Mouse (Mus musculus) liver, adult 2 months (tissue): ENCODE results near the gene C1ql3. TPM values are rescaled to one million over a fixed set of nuclear protein-coding genes. Genes with fewer than 3 reads are reported as not detected.

Experiments used
- DNase-seq: peaks from one replicate; pipeline ENCODE4 v3.0.0-alpha.2; 2011; ENCODE audit warnings: low read depth, low spot score; ENCODE audit errors: extremely low read depth
- H3K27ac ChIP-seq: fragments of 200-500 bp; replicated peaks from 2 replicates; pipeline ENCODE4 v1.5.1; 2012; ENCODE audit warnings: low read depth, mild to moderate bottlenecking, control low read depth, inconsistent platforms, low read length; ENCODE audit not compliant: insufficient read depth
- H3K27me3 ChIP-seq: fragments of 200-500 bp; 2 replicates; pipeline ENCODE4 v1.6.1; 2012; ENCODE audit warnings: mild to moderate bottlenecking, moderate library complexity, low read length, inconsistent platforms; ENCODE audit not compliant: control insufficient read depth, insufficient read depth
- H3K36me3 ChIP-seq: fragments of 200-500 bp; 2 replicates; pipeline ENCODE4 v1.6.1; 2012; ENCODE audit warnings: low read length, inconsistent platforms; ENCODE audit not compliant: control insufficient read depth, insufficient read depth
- H3K4me1 ChIP-seq: fragments of 200-500 bp; 2 replicates; pipeline ENCODE4 v1.6.1; 2011; ENCODE audit warnings: low read length; ENCODE audit not compliant: control insufficient read depth, insufficient read depth
- H3K4me3 ChIP-seq: fragments of 200-500 bp; 2 replicates; pipeline ENCODE4 v1.5.1; 2011; ENCODE audit warnings: low read depth, mild to moderate bottlenecking, control low read depth, low read length, moderate library complexity; ENCODE audit not compliant: insufficient read depth
- H3K79me2 ChIP-seq: fragments of 200-500 bp; 2 replicates; pipeline ENCODE4 v1.6.1; 2012; ENCODE audit warnings: inconsistent platforms, mild to moderate bottlenecking, low read length, moderate library complexity; ENCODE audit not compliant: control insufficient read depth, insufficient read depth
- H3K9ac ChIP-seq: fragments of 200-500 bp; 2 replicates; pipeline ENCODE4 v1.6.1; 2012; ENCODE audit warnings: low read depth, mild to moderate bottlenecking, control low read depth, inconsistent platforms, low read length
- CTCF ChIP-seq: fragments of 200-500 bp; IDR thresholded peaks from 2 replicates; pipeline ENCODE4 v1.5.1; 2011; ENCODE audit warnings: low read depth, low read length, control low read depth
- POLR2A ChIP-seq: fragments of 200-500 bp; IDR thresholded peaks from 2 replicates; pipeline ENCODE4 v1.6.1; 2011; ENCODE audit warnings: low read length, control low read depth; ENCODE audit not compliant: insufficient read depth; ENCODE audit errors: extremely low read depth
- WGBS: fragments of 180-500 bp; shearing (Covaris S2); methylation state at CpG from one replicate; pipeline ENCODE4 v1.1.7; 2018; 5-methylcytosine and 5-hydroxymethylcytosine counted together
- polyA plus RNA-seq: library from polyadenylated mRNA; depleted of rRNA; stranded (reverse); fragments of >200 nt; gene quantifications from 2 replicates; pipeline ENCODE4 v1.2.3, GENCODE M21; 2012; rRNA removed
- total RNA-seq: library from RNA; depleted of rRNA; stranded (reverse); fragments of >200 nt; gene quantifications from 2 replicates; pipeline ENCODE4 v1.2.3, GENCODE M21; 2014; rRNA removed

C1ql3 gene
- total RNA-seq (0.09 TPM in 1 of 2 replicates, not detected in the other), polyA plus RNA-seq (0.05 TPM in 1 of 2 replicates, not detected in the other)

DNA sequence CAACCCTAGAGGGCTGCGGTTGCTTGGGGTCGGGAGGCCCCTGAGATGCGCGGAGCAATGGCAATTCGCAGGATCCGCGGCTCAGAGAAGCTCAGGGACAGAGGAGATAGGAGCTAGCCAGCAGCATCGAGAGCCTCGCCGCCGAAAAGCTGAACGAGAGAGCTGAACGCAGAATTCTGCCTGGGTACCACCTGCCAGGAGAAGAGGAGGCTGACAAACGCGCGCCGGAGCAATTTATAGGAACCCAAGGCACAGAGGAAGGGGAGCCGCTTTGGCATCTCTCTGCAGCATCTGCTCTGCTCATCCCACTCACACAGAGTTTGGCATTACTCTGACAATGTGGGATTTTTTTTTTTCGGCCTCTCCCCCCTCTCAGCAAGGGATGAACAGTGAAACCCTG lies at the start of gene C1ql3:
TSS of gene C1ql3 (minus strand) at position 335 of the 400 bp plus-strand sequence.
- Histone ChIP-seq H3K79me2 (no peaks in the 10 kb centered on the region), H3K27ac (no peak within 1 kb of the TSS), H3K36me3 (no peaks in the 10 kb centered on the region), H3K9ac (no peak within 1 kb of the TSS), H3K4me1 (peaks cover 6% of the 10 kb centered on the region), H3K4me3 (peak within 1 kb of the TSS; percentile 15; the same call in 1 of the 2 replicates), H3K27me3 (no peaks in the 10 kb centered on the region)
- no peak for DNase-seq
- TF ChIP-seq POLR2A: no peak
- TF ChIP-seq CTCF: no peak
- 24% methylated on average over 19 of the region's 19 CpGs for WGBS

- 89% methylated on average over 5 of the region's 5 CpGs for WGBS
- no peaks in the 10 kb centered on the region for H3K36me3 ChIP-seq
- DNase-seq: no peak
- no peaks in the 10 kb centered on the region for H3K79me2 ChIP-seq
- H3K9ac ChIP-seq: no peak overlapping the region
- no peak overlapping the region for H3K4me3 ChIP-seq
- no peaks in the 10 kb centered on the region for H3K4me1 ChIP-seq
- TF ChIP-seq POLR2A (no peak), CTCF (no peak)
- no peaks in the 10 kb centered on the region for H3K27me3 ChIP-seq
- no peak overlapping the region for H3K27ac ChIP-seq
Observed at GRCm38 (mm10) chr2:13060426-13061170, 49.0 kb upstream of the C1ql3 start.

GRCm38 (mm10) chr2:13048649-13049048 lies 37.0 kb upstream of the C1ql3 start:
- Histone ChIP-seq H3K9ac (no peak overlapping the region), H3K4me3 (no peak overlapping the region), H3K27ac (no peak overlapping the region), H3K27me3 (no peaks in the 10 kb centered on the region), H3K79me2 (no peaks in the 10 kb centered on the region), H3K36me3 (no peaks in the 10 kb centered on the region), H3K4me1 (no peaks in the 10 kb centered on the region)
- WGBS: 84% methylated on average over 6 of the region's 6 CpGs
- TF ChIP-seq CTCF: no peak
- no peak for DNase-seq

- Histone ChIP-seq H3K79me2 (no peaks in the 10 kb centered on the region), H3K4me3 (no peak overlapping the region), H3K27me3 (no peaks in the 10 kb centered on the region), H3K9ac (no peak overlapping the region), H3K36me3 (no peaks in the 10 kb centered on the region), H3K27ac (no peak overlapping the region), H3K4me1 (no peaks in the 10 kb centered on the region)
- TF ChIP-seq CTCF (no peak), POLR2A (no peak)
- no peak for DNase-seq
- WGBS: 86% methylated on average over 4 of the region's 4 CpGs
Observed at GRCm38 (mm10) chr2:13044555-13044954, 32.9 kb upstream of the C1ql3 start.

- H3K4me3 ChIP-seq: no peak overlapping the region
- WGBS: 95% methylated on average over 4 of the region's 4 CpGs
- no peaks in the 10 kb centered on the region for H3K79me2 ChIP-seq
- H3K36me3 ChIP-seq: no peaks in the 10 kb centered on the region
- no peak overlapping the region for H3K27ac ChIP-seq
- DNase-seq: no peak
- no peak for TF ChIP-seq CTCF
- TF ChIP-seq POLR2A: no peak
- H3K27me3 ChIP-seq: no peaks in the 10 kb centered on the region
- no peaks in the 10 kb centered on the region for H3K4me1 ChIP-seq
- no peak overlapping the region for H3K9ac ChIP-seq
Observed at GRCm38 (mm10) chr2:13039785-13040184, 28.2 kb upstream of the C1ql3 start.

DNA sequence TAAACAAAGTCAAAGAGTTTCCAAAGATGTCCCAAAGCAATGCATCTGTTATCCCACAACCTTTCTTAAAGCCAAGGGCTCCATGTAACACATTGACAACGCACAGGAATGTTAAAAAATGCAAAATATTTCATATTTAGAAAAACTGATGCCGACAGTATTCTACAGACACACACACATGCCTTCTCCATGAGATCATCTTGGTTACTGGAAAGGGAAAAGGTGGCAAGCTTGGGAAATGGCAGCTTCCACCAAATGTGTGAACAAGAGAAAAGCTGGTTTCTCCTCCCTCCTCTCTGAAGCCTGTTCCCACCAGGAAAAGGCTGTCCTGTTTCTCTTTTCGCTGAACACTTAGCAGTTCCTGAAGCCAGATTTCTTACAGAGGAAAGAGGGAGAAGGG lies 27.2 kb upstream of the C1ql3 start:
- WGBS: 67% methylated on average over 3 of the region's 3 CpGs
- TF ChIP-seq POLR2A (no peak), CTCF (no peak)

More for the DNA sequence above, 27.2 kb upstream of the C1ql3 start:
- no peak overlapping the region for H3K4me3 ChIP-seq
- no peaks in the 10 kb centered on the region for H3K36me3 ChIP-seq
- no peak overlapping the region for H3K9ac ChIP-seq
- H3K79me2 ChIP-seq: no peaks in the 10 kb centered on the region
- H3K27me3 ChIP-seq: no peaks in the 10 kb centered on the region
- H3K4me1 ChIP-seq: no peaks in the 10 kb centered on the region
- DNase-seq: no peak
- no peak overlapping the region for H3K27ac ChIP-seq
